Mouse (Mus musculus) heart, embryonic 15.5 days (tissue): ENCODE data around the gene Pom121l2. TPM values are rescaled to one million over a fixed set of nuclear protein-coding genes. Genes with fewer than 3 reads are reported as not detected.

ENCODE experiments used
- ATAC-seq: fragments of 200-750 bp; cut with Nextera tagmentation; replicated peaks from 2 replicates; pipeline ENCODE4 v1.8.0; 2017; ENCODE audit warnings: low read depth, moderate TSS enrichment; ENCODE audit not compliant: insufficient number of reproducible peaks, insufficient read depth, low FRiP score
- H3K27ac ChIP-seq: fragments of 300-500 bp; sonication (generic); 2 replicates; pipeline ENCODE4 v1.5.1; 2015; ENCODE audit warnings: mild to moderate bottlenecking, inconsistent platforms
- H3K27me3 ChIP-seq: fragments of 300-500 bp; sonication (generic); 2 replicates; pipeline ENCODE4 v1.6.1; 2015; ENCODE audit warnings: inconsistent platforms
- H3K36me3 ChIP-seq: fragments of 300-500 bp; sonication (generic); 2 replicates; pipeline ENCODE4 v1.6.1; 2015; ENCODE audit warnings: mild to moderate bottlenecking, inconsistent platforms
- H3K4me1 ChIP-seq: fragments of 300-500 bp; sonication (generic); replicated peaks from 2 replicates; pipeline ENCODE4 v1.6.1; 2015; ENCODE audit warnings: inconsistent platforms
- H3K4me2 ChIP-seq: fragments of 300-500 bp; sonication (generic); 2 replicates; pipeline ENCODE4 v1.6.1; 2015; ENCODE audit warnings: inconsistent platforms, mild to moderate bottlenecking, moderate library complexity
- H3K4me3 ChIP-seq: fragments of 300-500 bp; sonication (generic); 2 replicates; pipeline ENCODE4 v1.5.1; 2015; ENCODE audit warnings: mild to moderate bottlenecking, inconsistent platforms
- H3K9ac ChIP-seq: fragments of 300-500 bp; sonication (generic); 2 replicates; pipeline ENCODE4 v1.6.1; 2015; ENCODE audit warnings: mild to moderate bottlenecking, inconsistent platforms
- H3K9me3 ChIP-seq: fragments of 300-500 bp; sonication (generic); replicated peaks from 2 replicates; pipeline ENCODE4 v1.6.1; 2016; ENCODE audit warnings: inconsistent platforms
- WGBS: fragments of 180-500 bp; shearing (Covaris S2); methylation state at CpG from one replicate; pipeline ENCODE4 v1.1.7; 2015; ENCODE audit warnings: mixed read lengths; 5-methylcytosine and 5-hydroxymethylcytosine counted together
- polyA plus RNA-seq: library from polyadenylated mRNA; unstranded; fragments of >200 nt; fragmentation: Nextera tagmentation; extraction: Ambion mirVana; gene quantifications from 2 replicates; pipeline ENCODE4 v1.2.1, GENCODE M21; 2015

Gene Pom121l2
- polyA plus RNA-seq, 1 experiment from 2014 or later: not detected

GRCm38 (mm10) chr13:21994896-21995295, 13.9 kb downstream of the Pom121l2 start:
- Histone ChIP-seq H3K4me3 (peak overlapping the region; percentile 50), H3K4me1 (peaks cover 19% of the 10 kb centered on the region), H3K36me3 (no peaks in the 10 kb centered on the region), H3K27ac (no peak overlapping the region), H3K9ac (no peak overlapping the region), H3K9me3 (no peaks in the 10 kb centered on the region), H3K4me2 (peak overlapping the region; percentile 62), H3K27me3 (peaks cover 52% of the 10 kb centered on the region)
- no peak for ATAC-seq
- WGBS: 5% methylated on average over 8 of the region's 8 CpGs

- peak overlapping the region; percentile 34; the same call in 1 of the 2 replicates for H3K9ac ChIP-seq
- peaks cover 19% of the 10 kb centered on the region for H3K4me1 ChIP-seq
- peaks cover 57% of the 10 kb centered on the region for H3K27me3 ChIP-seq
- H3K4me3 ChIP-seq: peak overlapping the region; percentile 50
- ATAC-seq: 0 out of 2 replicates have a peak, but pooled peaks have one; percentile 31
- H3K27ac ChIP-seq: no peak overlapping the region
- H3K9me3 ChIP-seq: no peaks in the 10 kb centered on the region
- H3K36me3 ChIP-seq: no peaks in the 10 kb centered on the region
- H3K4me2 ChIP-seq: peak overlapping the region; percentile 62
- under 1% methylated on average over 21 of the region's 21 CpGs for WGBS
Measured at GRCm38 (mm10) chr13:21995331-21995914, 14.4 kb downstream of the Pom121l2 start.

GRCm38 (mm10) chr13:21996101-21996839, 15.3 kb downstream of the Pom121l2 start:
- 3% methylated on average over 12 of the region's 12 CpGs for WGBS
- H3K9ac ChIP-seq: no peak overlapping the region

GRCm38 (mm10) chr13:21996840-21997185, 15.8 kb downstream of the Pom121l2 start:
- ATAC-seq: no peak
- peak overlapping the region; percentile 62 for H3K4me2 ChIP-seq
- H3K9ac ChIP-seq: no peak overlapping the region
- peak overlapping the region; percentile 35 for H3K4me3 ChIP-seq
- H3K27me3 ChIP-seq: peaks cover 70% of the 10 kb centered on the region
- WGBS: 2% methylated on average over 13 of the region's 13 CpGs
- H3K36me3 ChIP-seq: no peaks in the 10 kb centered on the region
- H3K4me1 ChIP-seq: peaks cover 19% of the 10 kb centered on the region
- no peaks in the 10 kb centered on the region for H3K9me3 ChIP-seq
- no peak overlapping the region for H3K27ac ChIP-seq

More at GRCm38 (mm10) chr13:21996101-21996839, 15.3 kb downstream of the Pom121l2 start:
- ATAC-seq: no peak
- peaks cover 65% of the 10 kb centered on the region for H3K27me3 ChIP-seq
- peaks cover 19% of the 10 kb centered on the region for H3K4me1 ChIP-seq
- H3K27ac ChIP-seq: no peak overlapping the region
- H3K9me3 ChIP-seq: no peaks in the 10 kb centered on the region
- peak overlapping the region; percentile 50 for H3K4me3 ChIP-seq
- peak overlapping the region; percentile 62 for H3K4me2 ChIP-seq
- no peaks in the 10 kb centered on the region for H3K36me3 ChIP-seq

GRCm38 (mm10) chr13:21997201-21997820, 16.3 kb downstream of the Pom121l2 start:
- Histone ChIP-seq H3K27me3 (peaks cover 75% of the 10 kb centered on the region), H3K9ac (no peak overlapping the region), H3K27ac (no peak overlapping the region), H3K4me1 (peaks cover 19% of the 10 kb centered on the region), H3K4me2 (peak overlapping the region; percentile 62), H3K36me3 (no peaks in the 10 kb centered on the region), H3K4me3 (peak overlapping the region; percentile 35), H3K9me3 (no peaks in the 10 kb centered on the region)
- 4% methylated on average over 21 of the region's 21 CpGs for WGBS
- ATAC-seq: no peak

- Histone ChIP-seq H3K27me3 (peaks cover 78% of the 10 kb centered on the region), H3K4me2 (peak overlapping the region; percentile 62; the same call in 1 of the 2 replicates), H3K27ac (no peak overlapping the region), H3K4me1 (peaks cover 19% of the 10 kb centered on the region), H3K4me3 (peak overlapping the region; percentile 35; the same call in 1 of the 2 replicates), H3K9ac (no peak overlapping the region), H3K36me3 (no peaks in the 10 kb centered on the region), H3K9me3 (no peaks in the 10 kb centered on the region)
- no peak for ATAC-seq
- WGBS: 12% methylated on average over 4 of the region's 4 CpGs
Measured at GRCm38 (mm10) chr13:21997821-21998220, 16.8 kb downstream of the Pom121l2 start.

- Histone ChIP-seq H3K4me1 (peaks cover 19% of the 10 kb centered on the region), H3K9me3 (no peaks in the 10 kb centered on the region), H3K27ac (no peak overlapping the region), H3K36me3 (no peaks in the 10 kb centered on the region), H3K4me3 (no peak overlapping the region), H3K4me2 (no peak overlapping the region), H3K27me3 (peaks cover 81% of the 10 kb centered on the region), H3K9ac (no peak overlapping the region)
- 42% methylated on average over 3 of the region's 3 CpGs for WGBS
- ATAC-seq: no peak
Measured at GRCm38 (mm10) chr13:21998412-21998811, 17.4 kb downstream of the Pom121l2 start.

GRCm38 (mm10) chr13:21999147-21999546, 18.2 kb downstream of the Pom121l2 start:
- H3K27me3 ChIP-seq: peaks cover 85% of the 10 kb centered on the region
- H3K4me1 ChIP-seq: peaks cover 19% of the 10 kb centered on the region
- ATAC-seq: no peak
- no peak overlapping the region for H3K4me2 ChIP-seq
- H3K9me3 ChIP-seq: no peaks in the 10 kb centered on the region
- no peak overlapping the region for H3K9ac ChIP-seq
- H3K36me3 ChIP-seq: no peaks in the 10 kb centered on the region
- no peak overlapping the region for H3K27ac ChIP-seq
- WGBS: 41% methylated on average over 4 of the region's 4 CpGs
- H3K4me3 ChIP-seq: no peak overlapping the region

GRCm38 (mm10) chr13:22001346-22001745, 20.4 kb downstream of the Pom121l2 start:
- H3K4me1 ChIP-seq: peaks cover 18% of the 10 kb centered on the region
- no peak overlapping the region for H3K27ac ChIP-seq
- no peak overlapping the region for H3K4me2 ChIP-seq
- 53% methylated on average over 2 of the region's 2 CpGs for WGBS
- peaks cover 98% of the 10 kb centered on the region for H3K27me3 ChIP-seq
- no peak for ATAC-seq
- H3K9me3 ChIP-seq: no peaks in the 10 kb centered on the region
- H3K9ac ChIP-seq: no peak overlapping the region
- no peaks in the 10 kb centered on the region for H3K36me3 ChIP-seq
- no peak overlapping the region for H3K4me3 ChIP-seq

GRCm38 (mm10) chr13:22001823-22002222, 20.8 kb downstream of the Pom121l2 start:
- ATAC-seq: no peak
- Histone ChIP-seq H3K9me3 (no peaks in the 10 kb centered on the region), H3K36me3 (no peaks in the 10 kb centered on the region), H3K4me3 (no peak overlapping the region), H3K27ac (no peak overlapping the region), H3K4me1 (peaks cover 22% of the 10 kb centered on the region), H3K4me2 (no peak overlapping the region), H3K9ac (no peak overlapping the region), H3K27me3 (peaks cover 99% of the 10 kb centered on the region)
- 21% methylated on average over 5 of the region's 5 CpGs for WGBS

- Histone ChIP-seq H3K4me2 (peak overlapping the region; percentile 93), H3K27me3 (peaks cover 99% of the 10 kb centered on the region), H3K9me3 (no peaks in the 10 kb centered on the region), H3K9ac (peak overlapping the region; percentile 53), H3K4me3 (peak overlapping the region; percentile 64), H3K4me1 (peaks cover 19% of the 10 kb centered on the region), H3K36me3 (no peaks in the 10 kb centered on the region), H3K27ac (no peak overlapping the region)
- peak; percentile 60 for ATAC-seq
- under 1% methylated on average over 45 of the region's 45 CpGs for WGBS
Measured at GRCm38 (mm10) chr13:22005605-22006333, 24.8 kb downstream of the Pom121l2 start.
